Mouse (Mus musculus): ENCODE data around the gene Numb. TPM values are rescaled to one million over a fixed set of nuclear protein-coding genes. Genes with fewer than 3 reads are reported as not detected.
"Not testable (repeated sequence)": the region's sequence is repeated elsewhere in the genome, so short reads cannot be mapped to it uniquely, and the experiment has no call there.

Gene Numb
- 10 to 100 TPM; 34.5 to 37.1 TPM for total RNA-seq (2021)

GRCm38 (mm10) chr12:83921535-83922381 is at the start of gene Numb:
TSS of gene Numb (minus strand) at chr12:83921934.
- DNase-seq, result peak; percentile 98

GRCm38 (mm10) chr12:83965235-83965634 is 43.5 kb upstream of the Numb start:
- DNase-seq, result no peak

DNA sequence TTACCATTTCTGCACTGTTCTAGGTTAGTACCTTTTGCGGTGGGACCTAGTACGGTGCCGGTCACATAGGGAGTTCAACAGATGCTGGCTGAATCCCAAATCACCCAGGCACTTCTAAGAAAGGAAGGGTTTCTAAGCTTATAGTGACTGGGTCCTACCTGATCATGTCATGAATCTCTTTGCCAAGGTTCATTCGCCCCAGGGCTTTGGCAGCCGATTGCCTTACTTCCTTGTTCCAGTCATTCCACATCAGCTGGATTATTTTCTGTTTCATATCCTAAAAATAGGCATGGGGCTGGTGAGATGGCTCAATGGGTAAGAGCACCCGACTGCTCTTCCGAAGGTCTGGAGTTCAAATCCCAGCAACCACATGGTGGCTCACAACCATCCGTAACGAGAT is 36.5 kb upstream of the Numb start:
- DNase-seq, result no peak

GRCm38 (mm10) chr12:83951711-83952575 is 30.2 kb upstream of the Numb start:
- no peak for DNase-seq

DNA sequence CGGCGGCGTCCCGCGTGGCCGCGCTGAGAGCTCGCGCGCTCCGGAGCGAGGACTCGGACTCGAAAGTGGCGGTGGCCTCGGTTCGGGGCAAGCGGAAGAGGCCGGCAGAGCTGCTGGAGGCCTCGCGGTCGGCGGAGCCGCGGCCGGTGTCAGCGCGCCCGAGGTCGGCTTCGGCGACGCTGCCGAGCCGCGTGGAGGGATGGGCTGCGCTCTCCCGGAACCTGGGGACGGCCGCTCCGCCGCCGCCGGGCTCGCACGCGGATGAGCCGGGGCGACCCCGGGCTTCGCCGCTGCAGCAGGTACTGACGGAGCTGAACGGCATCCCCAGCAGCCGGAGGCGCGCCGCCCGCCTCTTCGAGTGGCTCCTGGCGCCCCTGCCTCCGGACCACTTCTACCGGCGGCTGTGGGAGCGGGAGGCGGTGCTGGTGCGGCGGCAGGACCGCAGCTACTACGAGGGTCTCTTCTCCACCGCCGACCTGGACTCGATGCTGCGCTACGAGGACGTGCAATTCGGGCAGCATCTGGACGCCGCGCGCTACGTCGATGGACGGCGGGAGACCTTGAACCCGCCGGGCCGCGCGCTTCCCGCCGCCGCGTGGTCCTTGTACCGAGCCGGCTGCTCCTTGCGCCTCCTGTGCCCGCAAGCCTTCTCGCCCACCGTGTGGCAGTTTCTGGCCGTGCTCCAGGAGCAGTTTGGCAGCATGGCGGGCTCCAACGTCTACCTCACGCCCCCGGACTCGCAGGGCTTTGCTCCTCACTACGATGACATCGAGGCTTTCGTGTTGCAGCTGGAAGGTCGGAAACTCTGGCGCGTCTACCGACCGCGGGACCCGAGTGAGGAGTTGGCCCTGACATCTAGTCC is 29.3 kb upstream of the Numb start:
- peak; percentile 56 for DNase-seq

GRCm38 (mm10) chr12:83950493-83950839 is 28.7 kb upstream of the Numb start, which contains the start of gene Riox1:
TSS of gene Riox1 (plus strand) at chr12:83950608.
- peak; percentile 84 for DNase-seq

DNA sequence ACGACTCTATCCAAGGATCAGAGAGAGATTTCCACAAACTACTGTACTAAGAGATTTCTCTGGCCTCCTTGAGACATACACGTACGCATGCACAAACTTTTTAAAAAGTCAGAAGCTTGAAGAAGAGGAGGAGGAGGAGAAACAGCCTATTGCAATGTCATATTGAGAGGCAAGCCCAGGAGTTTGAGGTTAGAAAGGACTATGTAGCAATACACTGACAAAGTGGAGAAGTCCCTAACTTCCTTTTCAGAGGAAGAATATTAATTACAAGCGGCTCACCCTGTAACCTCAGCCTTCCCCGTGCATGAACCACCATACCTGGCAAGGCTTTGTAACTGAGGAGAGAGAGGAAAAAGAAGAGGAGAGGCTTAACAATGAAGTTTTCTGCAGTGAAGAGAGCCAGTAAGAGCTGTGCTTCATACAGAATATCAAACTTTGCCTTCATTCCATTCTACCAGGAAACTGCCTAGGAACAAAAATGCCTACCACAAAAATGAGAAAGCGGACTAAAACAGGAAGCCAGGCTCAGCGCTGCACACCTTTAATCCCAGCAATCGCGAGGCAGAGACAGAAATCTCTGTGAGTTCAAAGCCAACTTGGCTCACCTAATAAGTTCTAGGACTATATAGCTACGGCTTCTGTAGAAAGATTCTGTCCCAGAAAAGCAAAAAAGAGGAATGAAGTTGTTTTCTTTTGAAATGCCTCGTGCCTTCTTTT is 28.2 kb upstream of the Numb start:
- DNase-seq, result no peak

DNA sequence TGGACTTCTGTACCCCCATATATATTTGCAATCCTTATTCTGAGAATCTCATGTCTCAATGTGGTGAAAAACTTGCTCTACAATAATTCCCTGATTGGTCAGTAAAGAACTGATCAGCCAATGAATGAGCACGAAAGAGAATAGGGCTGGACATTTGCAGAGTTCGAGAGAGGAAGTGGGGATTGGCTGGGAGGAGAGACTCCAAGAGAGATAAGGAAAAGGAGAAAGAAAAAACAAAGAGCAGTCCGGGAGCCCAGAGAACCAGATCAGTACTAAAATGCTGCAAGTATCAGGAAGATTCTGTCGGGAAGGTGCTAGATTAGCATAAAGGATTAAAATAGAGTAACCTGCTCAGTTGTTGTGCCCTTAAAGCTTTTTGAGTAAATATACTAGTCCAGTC is 27.3 kb upstream of the Numb start:
- no peak for DNase-seq

DNA sequence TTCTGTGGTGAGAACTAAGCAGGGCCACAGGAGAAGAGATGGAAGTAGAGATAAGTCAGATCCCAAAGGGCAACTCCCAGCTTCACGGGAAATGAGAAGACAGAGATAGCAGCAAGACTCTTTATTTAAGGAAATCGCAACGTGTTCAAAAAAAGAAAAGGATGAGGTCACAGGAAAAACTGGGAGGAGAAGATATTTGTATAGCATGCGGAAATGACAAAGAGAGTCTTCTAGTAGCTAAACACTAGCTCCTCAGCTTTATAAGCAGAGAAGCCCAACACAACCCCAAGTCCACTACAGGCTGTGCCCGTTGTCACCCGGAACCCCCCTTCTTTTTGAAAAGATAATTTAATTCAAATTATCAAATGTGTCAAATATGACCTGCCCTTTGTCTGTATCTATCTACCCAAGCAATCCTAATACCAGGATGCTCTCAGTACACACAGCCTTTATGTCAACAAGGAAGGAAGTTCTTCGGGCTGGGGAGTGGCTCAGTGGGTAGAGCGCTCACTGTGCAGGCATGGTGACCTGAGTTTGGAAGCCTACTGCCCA is 25.6 kb upstream of the Numb start:
- DNase-seq, result no peak

DNA sequence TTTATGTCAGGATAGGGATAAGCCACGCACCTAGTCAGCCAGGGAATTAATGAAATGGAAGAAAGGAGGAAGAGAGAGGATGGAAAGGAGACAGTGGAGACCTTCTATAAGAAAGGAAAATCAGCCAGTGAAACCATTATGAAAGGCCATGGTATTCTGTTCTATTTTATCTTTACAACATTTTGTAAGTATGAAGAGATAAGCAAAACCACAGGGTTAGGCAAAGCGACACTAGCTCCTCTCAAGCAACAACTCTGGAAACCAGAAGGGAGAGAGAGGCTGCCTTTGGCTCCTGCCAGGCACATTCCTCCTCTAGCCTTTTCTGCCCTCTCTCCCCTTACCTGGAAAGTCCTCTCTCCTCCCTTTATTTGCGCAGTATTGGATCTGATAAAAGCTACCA is 20.2 kb upstream of the Numb start:
- no peak for DNase-seq

DNA sequence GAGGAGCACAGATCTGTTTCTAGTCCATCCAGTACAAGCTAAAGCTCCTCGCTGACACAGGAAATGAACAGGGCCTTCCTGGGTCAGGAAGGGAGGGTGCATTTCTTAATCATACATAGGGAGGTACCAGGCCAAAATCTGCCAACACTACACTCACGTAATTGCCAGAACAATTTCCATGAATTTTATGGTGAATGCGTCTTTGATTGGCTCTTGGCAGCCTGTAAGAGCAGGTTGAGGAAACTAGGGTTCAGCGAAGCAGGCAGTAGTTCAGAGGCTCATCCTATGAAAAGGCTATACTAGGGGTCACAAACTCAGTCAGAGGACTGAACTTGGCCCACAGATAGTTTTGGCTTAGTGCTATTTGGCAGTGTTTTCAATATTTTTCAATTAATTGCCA is 18.3 kb upstream of the Numb start:
- no peak for DNase-seq

GRCm38 (mm10) chr12:83939332-83939731 is 17.6 kb upstream of the Numb start:
- no peak for DNase-seq

DNA sequence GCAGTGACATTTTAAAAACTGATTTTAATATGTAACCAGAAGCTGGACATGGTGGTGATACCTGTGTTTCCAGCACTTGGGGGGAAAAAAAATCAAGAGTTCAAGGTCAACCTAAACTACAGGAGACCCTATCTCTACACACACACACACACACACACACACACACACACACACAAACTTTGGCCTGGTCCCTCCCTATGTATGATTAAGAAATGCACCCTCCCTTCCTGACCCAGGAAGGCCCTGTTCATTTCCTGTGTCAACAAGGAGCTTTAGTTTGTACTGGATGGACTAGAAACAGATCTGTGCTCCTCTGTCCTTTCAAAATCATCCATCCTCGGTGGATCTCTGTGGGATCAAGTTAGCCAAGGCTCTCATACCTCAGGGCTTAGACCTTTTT is 16.9 kb upstream of the Numb start:
- DNase-seq, result not testable (repeated sequence)

- DNase-seq, result no peak
Measured at GRCm38 (mm10) chr12:83937600-83937999, 15.9 kb upstream of the Numb start.

DNA sequence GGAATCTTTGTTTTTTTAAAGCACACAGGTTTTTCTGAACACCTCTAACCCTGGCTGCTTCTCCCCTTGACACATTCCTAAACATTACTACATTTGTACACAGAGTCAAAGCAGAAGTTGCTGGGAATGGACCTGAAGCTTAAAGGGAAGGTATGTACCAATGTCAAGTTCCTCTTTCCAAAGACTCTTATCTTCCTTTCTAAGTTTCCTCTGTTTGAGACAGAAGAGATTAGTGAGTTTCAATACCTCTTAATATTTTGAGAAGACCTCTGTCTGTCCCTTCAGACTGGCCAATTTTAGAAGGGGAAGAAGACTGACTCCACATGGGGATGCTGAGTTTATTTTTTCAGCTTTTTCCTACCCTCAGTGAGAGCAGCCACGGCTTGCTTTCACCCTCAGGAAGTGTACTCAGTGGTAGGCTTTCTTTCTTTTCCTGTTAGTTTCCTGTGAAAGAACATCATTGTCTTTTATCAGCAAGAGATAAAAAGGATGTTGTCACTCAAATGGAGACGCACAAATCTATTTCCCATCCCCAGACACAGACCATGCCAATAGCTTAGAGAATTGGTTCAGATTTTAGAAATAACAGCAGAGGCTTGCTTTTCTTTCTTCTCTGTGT is 7.6 kb upstream of the Numb start:
- no peak for DNase-seq

- peak; percentile 49 for DNase-seq
Measured at GRCm38 (mm10) chr12:83927747-83928146, 6.0 kb upstream of the Numb start.

DNA sequence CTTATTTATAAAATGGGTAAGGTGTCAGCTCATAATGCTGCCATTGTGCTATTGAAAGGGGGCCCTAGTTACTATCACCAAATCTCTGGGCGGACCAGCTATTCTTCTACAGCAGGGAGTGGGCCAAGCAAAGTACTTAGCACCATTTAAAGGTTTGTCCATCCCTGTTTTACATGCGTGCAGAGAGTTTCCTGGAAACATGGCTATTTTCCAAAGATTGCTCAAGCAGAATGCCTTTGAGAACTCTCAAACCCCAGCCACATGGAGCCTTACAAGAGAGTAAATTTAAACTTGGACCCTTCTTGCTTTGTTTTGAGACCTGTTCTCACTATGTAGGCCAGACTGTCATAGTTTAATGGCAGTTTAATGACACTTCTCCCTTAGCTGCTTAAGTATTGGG is 4.3 kb upstream of the Numb start:
- DNase-seq, result no peak

GRCm38 (mm10) chr12:83925160-83925703 is 3.5 kb upstream of the Numb start:
- no peak for DNase-seq

- no peak for DNase-seq
Measured at GRCm38 (mm10) chr12:83924332-83924731, 2.6 kb upstream of the Numb start.

- DNase-seq, result no peak
Measured at GRCm38 (mm10) chr12:83923486-83923859, 1.7 kb upstream of the Numb start.
